Mouse (Mus musculus): ENCODE measurements around the gene Plekho2.

- TF ChIP-seq POLR2A (IDR thresholded peaks at IDR 0.05; ENCODE audit: control insufficient read depth, low read depth, low read length) (no peak), CTCF (IDR thresholded peaks at IDR 0.05; ENCODE audit: control insufficient read depth, insufficient read depth, insufficient replicate concordance, low read depth, low read length) (no peak)
Observed at GRCm38 (mm10) chr9:65558806-65559205, 21.0 kb downstream of the Plekho2 start.

Measured in testis, adult 2 months (tissue).